Mouse (Mus musculus) liver, embryonic 11.5 days (tissue): Measurements from ENCODE around the gene Fhl3. TPM values are rescaled to one million over a fixed set of nuclear protein-coding genes. Genes with fewer than 3 reads are reported as not detected.

Experiments
- ATAC-seq: fragments of 200-750 bp; cut with Nextera tagmentation; replicated peaks from 2 replicates; pipeline ENCODE4 v1.8.0; 2017; ENCODE audit warnings: moderate number of reproducible peaks, mild to moderate bottlenecking, moderate TSS enrichment, moderate library complexity; ENCODE audit not compliant: low FRiP score
- DNase-seq: peaks from one replicate; pipeline ENCODE4 v3.0.0-alpha.2; 2017; ENCODE audit warnings: low spot score
- H3K27ac ChIP-seq: fragments of 300-500 bp; sonication (generic); 2 replicates; pipeline ENCODE4 v1.5.1; 2014; ENCODE audit warnings: mild to moderate bottlenecking, low read depth, low read length, control low read depth
- H3K27me3 ChIP-seq: fragments of 300-500 bp; sonication (generic); replicated peaks from 2 replicates; pipeline ENCODE4 v1.6.1; 2014; ENCODE audit warnings: low read length, mixed read lengths; ENCODE audit not compliant: control insufficient read depth, insufficient read depth
- H3K36me3 ChIP-seq: fragments of 300-500 bp; sonication (generic); 2 replicates; pipeline ENCODE4 v1.6.1; 2014; ENCODE audit warnings: mild to moderate bottlenecking, low read length, moderate library complexity, mixed read lengths; ENCODE audit not compliant: control insufficient read depth, insufficient read depth
- H3K4me1 ChIP-seq: fragments of 300-500 bp; sonication (generic); replicated peaks from 2 replicates; pipeline ENCODE4 v1.6.1; 2014; ENCODE audit warnings: low read length, mixed read lengths; ENCODE audit not compliant: control insufficient read depth, insufficient read depth
- H3K4me2 ChIP-seq: fragments of 300-500 bp; sonication (generic); 2 replicates; pipeline ENCODE4 v1.6.1; 2014; ENCODE audit warnings: mild to moderate bottlenecking, control low read depth, moderate library complexity
- H3K4me3 ChIP-seq: fragments of 300-500 bp; sonication (generic); 2 replicates; pipeline ENCODE4 v1.5.1; 2014; ENCODE audit warnings: low read depth, low read length, control low read depth
- H3K9ac ChIP-seq: fragments of 300-500 bp; sonication (generic); 2 replicates; pipeline ENCODE4 v1.6.1; 2014; ENCODE audit warnings: low read depth, low read length, control low read depth
- H3K9me3 ChIP-seq: fragments of 300-500 bp; sonication (generic); 2 replicates; pipeline ENCODE4 v1.6.1; 2016; ENCODE audit warnings: low read length, inconsistent platforms, mixed read lengths; ENCODE audit not compliant: control insufficient read depth
- WGBS: fragments of 180-500 bp; shearing (Covaris S2); extraction: QIAGEN DNeasy Blood & Tissue Kit; methylation state at CpG from one replicate; pipeline ENCODE4 v1.1.7; 2014; 5-methylcytosine and 5-hydroxymethylcytosine counted together
- polyA plus RNA-seq: library from polyadenylated mRNA; unstranded; fragments of >200 nt; fragmentation: Nextera tagmentation; extraction: Ambion mirVana; gene quantifications from 2 replicates; pipeline ENCODE4 v1.2.1, GENCODE M21; 2014

Fhl3 gene
- polyA plus RNA-seq, 1 experiment from 2014 or later: 6.8 TPM

- 50% methylated on average over 3 of the region's 3 CpGs for WGBS
- H3K36me3 ChIP-seq: peaks cover 3% of the 10 kb centered on the region; the same call in 1 of the 2 replicates
- no peak for ATAC-seq
These were observed 8.1 kb upstream of the Fhl3 start for GRCm38 (mm10) chr4:124692416-124692861.

GRCm38 (mm10) chr4:124693135-124693894 lies 7.2 kb upstream of the Fhl3 start, which contains the start of gene Utp11:
TSS of gene Utp11 (minus strand) at chr4:124693600.
- Histone ChIP-seq H3K9me3 (no peaks in the 10 kb centered on the region), H3K9ac (peak within 1 kb of the TSS; percentile 90), H3K4me3 (peak within 1 kb of the TSS; percentile 90), H3K4me1 (peaks cover 20% of the 10 kb centered on the region), H3K27ac (peak within 1 kb of the TSS; percentile 43; the same call in 1 of the 2 replicates), H3K27me3 (no peaks in the 10 kb centered on the region), H3K4me2 (peak within 1 kb of the TSS; percentile 94), H3K36me3 (peaks cover 3% of the 10 kb centered on the region; the same call in 1 of the 2 replicates)
- DNase-seq (peak; percentile 86), ATAC-seq (peak; percentile 94)
- WGBS: under 1% methylated on average over 43 of the region's 43 CpGs

More at GRCm38 (mm10) chr4:124692416-124692861, 8.1 kb upstream of the Fhl3 start:
- Histone ChIP-seq H3K27ac (no peak overlapping the region), H3K4me2 (peak overlapping the region; percentile 94), H3K4me1 (peaks cover 20% of the 10 kb centered on the region), H3K27me3 (no peaks in the 10 kb centered on the region), H3K4me3 (peak overlapping the region; percentile 90), H3K9me3 (no peaks in the 10 kb centered on the region), H3K9ac (peak overlapping the region; percentile 90)
- DNase-seq: no peak

- Histone ChIP-seq H3K27me3 (no peaks in the 10 kb centered on the region), H3K4me2 (no peak overlapping the region), H3K9ac (no peak overlapping the region), H3K9me3 (no peaks in the 10 kb centered on the region), H3K27ac (no peak overlapping the region), H3K36me3 (no peaks in the 10 kb centered on the region), H3K4me3 (no peak overlapping the region), H3K4me1 (peaks cover 22% of the 10 kb centered on the region)
- 90% methylated on average over 2 of the region's 2 CpGs for WGBS
- no peak for DNase-seq
- no peak for ATAC-seq
These were observed 5.9 kb upstream of the Fhl3 start for GRCm38 (mm10) chr4:124694572-124694971.

- WGBS: 13% methylated on average over 18 of the region's 18 CpGs
- H3K27ac ChIP-seq: no peak overlapping the region
- DNase-seq: no peak
These were observed 4.5 kb upstream of the Fhl3 start for GRCm38 (mm10) chr4:124695786-124696516.

GRCm38 (mm10) chr4:124699791-124700190 lies 710 bp upstream of the Fhl3 start:
- H3K36me3 ChIP-seq: no peaks in the 10 kb centered on the region
- H3K4me1 ChIP-seq: peaks cover 44% of the 10 kb centered on the region
- DNase-seq: no peak
- H3K27ac ChIP-seq: peak overlapping the region; percentile 46; the same call in 1 of the 2 replicates
- ATAC-seq: no peak
- peak overlapping the region; percentile 98 for H3K4me2 ChIP-seq
- no peaks in the 10 kb centered on the region for H3K27me3 ChIP-seq
- no peak overlapping the region; the same call in 1 of the 2 replicates for H3K9ac ChIP-seq
- WGBS: 25% methylated on average over 6 of the region's 6 CpGs
- no peaks in the 10 kb centered on the region for H3K9me3 ChIP-seq
- H3K4me3 ChIP-seq: peak overlapping the region; percentile 91; the same call in 1 of the 2 replicates

More at GRCm38 (mm10) chr4:124695786-124696516, 4.5 kb upstream of the Fhl3 start:
- peak overlapping the region; percentile 42 for H3K4me2 ChIP-seq
- no peaks in the 10 kb centered on the region for H3K36me3 ChIP-seq
- H3K4me1 ChIP-seq: peaks cover 30% of the 10 kb centered on the region
- H3K27me3 ChIP-seq: no peaks in the 10 kb centered on the region
- no peak for ATAC-seq
- no peaks in the 10 kb centered on the region for H3K9me3 ChIP-seq
- peak overlapping the region; percentile 7 for H3K9ac ChIP-seq
- H3K4me3 ChIP-seq: peak overlapping the region; percentile 16

GRCm38 (mm10) chr4:124701052-124701845 lies 748 bp downstream of the Fhl3 start:
- ATAC-seq (0 out of 2 replicates have a peak, but pooled peaks have one; percentile 8), DNase-seq (peak; percentile 62)
- Histone ChIP-seq H3K9ac (peak overlapping the region; percentile 90), H3K27me3 (no peaks in the 10 kb centered on the region), H3K4me3 (peak overlapping the region; percentile 91), H3K36me3 (no peaks in the 10 kb centered on the region; the same call in 1 of the 2 replicates), H3K27ac (peak overlapping the region; percentile 75), H3K9me3 (no peaks in the 10 kb centered on the region), H3K4me2 (peak overlapping the region; percentile 98), H3K4me1 (peaks cover 52% of the 10 kb centered on the region)
- 3% methylated on average over 22 of the region's 22 CpGs for WGBS

- peak overlapping the region; percentile 11; the same call in 1 of the 2 replicates for H3K27ac ChIP-seq
These were observed 1.4 kb downstream of the Fhl3 start for GRCm38 (mm10) chr4:124701916-124702315.

GRCm38 (mm10) chr4:124703406-124703805 lies 2.9 kb downstream of the Fhl3 start:
- 24% methylated on average over 2 of the region's 2 CpGs for WGBS
- H3K4me1 ChIP-seq: peaks cover 52% of the 10 kb centered on the region
- no peak for ATAC-seq
- no peaks in the 10 kb centered on the region for H3K27me3 ChIP-seq
- H3K9me3 ChIP-seq: no peaks in the 10 kb centered on the region
- peak overlapping the region; percentile 43 for H3K9ac ChIP-seq
- peak overlapping the region; percentile 47 for H3K4me2 ChIP-seq
- H3K4me3 ChIP-seq: peak overlapping the region; percentile 27; the same call in 1 of the 2 replicates
- H3K27ac ChIP-seq: peak overlapping the region; percentile 73
- DNase-seq: no peak
- no peaks in the 10 kb centered on the region; the same call in 1 of the 2 replicates for H3K36me3 ChIP-seq

More at GRCm38 (mm10) chr4:124701916-124702315, 1.4 kb downstream of the Fhl3 start:
- peaks cover 50% of the 10 kb centered on the region for H3K4me1 ChIP-seq
- WGBS: 58% methylated on average over 5 of the region's 5 CpGs
- no peaks in the 10 kb centered on the region for H3K9me3 ChIP-seq
- H3K27me3 ChIP-seq: no peaks in the 10 kb centered on the region
- H3K9ac ChIP-seq: peak overlapping the region; percentile 90
- H3K4me3 ChIP-seq: peak overlapping the region; percentile 91
- H3K36me3 ChIP-seq: no peaks in the 10 kb centered on the region; the same call in 1 of the 2 replicates
- DNase-seq (no peak), ATAC-seq (no peak)
- peak overlapping the region; percentile 98 for H3K4me2 ChIP-seq
